Comparison of ENCODE assay signal across 8 mouse cellular contexts in genomic region chr11:88046944-88047794, GRCm38 (mm10). TPM values are rescaled to one million over a fixed set of nuclear protein-coding genes. Genes with fewer than 3 reads are reported as not detected.
DNase-seq lines count a peak whose midpoint lies in the region; ATAC-seq lines count a peak whose summit lies in the region.

Gene Srsf1 (plus strand): TSS chr11:88047373.

- peak; percentile 99 for DNase-seq in adipocyte (ENCODE audit: low spot score)
- peak; percentile 99 for DNase-seq in embryo, embryonic 10 days (ENCODE audit: low spot score)
- DNase-seq in gastrocnemius, postnatal 10 days, result peak; percentile 98
- DNase-seq in induced T-regulatory cell, adult 2 months (ENCODE audit: low read depth), result peak; percentile 100
- peak; percentile 88 to 96 for DNase-seq in left cerebral cortex, adult 9 months (ENCODE audit: low spot score in 2 of 2)
- DNase-seq in right cerebral cortex, postnatal 14 days, result peak; percentile 100
- peak; percentile 91 to 95 for DNase-seq in urinary bladder, postnatal 36 days (ENCODE audit: low spot score in 2 of 2)

- peak; percentile 83 for ATAC-seq in megakaryocyte progenitor cell, adult 5-6 weeks (replicated peaks; ENCODE audit: poor library complexity)

RNA-seq across cellular contexts. Expression of gene Srsf1, which starts in this region (rescaled TPM):
- 100 to 1,000 TPM in 1 of 2 experiments, 10 to 100 TPM in 1; 89.5 to 128 TPM for total RNA-seq in gastrocnemius, postnatal 10 days (2021)
- total RNA-seq in megakaryocyte progenitor cell, adult 5-6 weeks (2015), result 257 and 278 TPM in 2 replicates
- total RNA-seq in megakaryocyte progenitor cell, adult 5-6 weeks (2017), result 528 and 695 TPM in 2 replicates

Comparison
In these comparisons a context has a peak if more than half of its experiments do, and no peak if none do; other contexts are left out.
1. Peak in every context shown above with its lines: DNase-seq and ATAC-seq.